18 mouse cellular contexts compared by ENCODE assay signal in the genomic region with DNA sequence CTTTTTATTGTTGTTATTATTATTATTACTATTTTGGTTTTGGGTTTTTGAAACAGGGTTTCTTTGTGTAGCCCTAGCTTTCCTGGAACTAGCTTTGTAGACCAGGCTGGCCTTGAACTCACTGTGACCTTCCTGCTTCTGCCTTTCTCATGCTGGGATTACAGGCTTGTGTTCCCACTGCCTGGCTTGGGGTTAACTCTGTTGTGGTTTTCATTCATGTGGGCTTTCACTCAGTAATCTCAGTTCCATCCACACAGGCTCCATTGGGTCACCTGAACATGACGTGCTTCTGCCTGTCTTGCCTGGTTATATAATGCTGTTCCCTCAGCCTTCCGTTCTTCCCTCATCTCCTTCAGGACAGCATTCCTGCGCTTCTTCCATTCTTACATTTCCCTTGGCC.
A peak's percentile ranks its signal among the peaks of the same experiment; 100 is the strongest.
DNase-seq lines count a peak whose midpoint lies in the region; ATAC-seq and TF ChIP-seq lines count a peak whose summit lies in the region.
"Had no signal": no experiment of that assay in that cellular context is flagged by ENCODE, and none has a peak within 500 bp of the region (broad histone marks: within the 10 kb centered on the region; RNA-seq: fewer than 3 reads in every experiment).

No protein-coding gene starts in this region.

- no peak overlapping the region for H3K4me2 ChIP-seq in liver, embryonic 12.5 days
- no peak overlapping the region for H3K4me2 ChIP-seq in liver, embryonic 16.5 days (ENCODE audit: low read depth, low read length)
- H3K4me2 ChIP-seq: forebrain, embryonic 15.5 days; heart, embryonic 12.5 days; neural tube, embryonic 13.5 days had no signal

- H3K27me3 ChIP-seq in liver, adult 2 months (ENCODE audit: control insufficient read depth, insufficient read depth, low read length): no peaks in the 10 kb centered on the region
- no peaks in the 10 kb centered on the region for H3K27me3 ChIP-seq in liver, embryonic 12.5 days (replicated peaks)
- H3K27me3 ChIP-seq in liver, embryonic 16.5 days (ENCODE audit: control insufficient read depth, insufficient read depth, low read depth, low read length): no peaks in the 10 kb centered on the region
- H3K27me3 ChIP-seq: forebrain, embryonic 15.5 days; heart, embryonic 12.5 days; neural tube, embryonic 13.5 days had no signal

- TF ChIP-seq POLR2A in liver, adult 2 months (IDR thresholded peaks at IDR 0.05; ENCODE audit: extremely low read depth, insufficient read depth, low read length): no peak

- peaks cover 20% of the 10 kb centered on the region for H3K4me1 ChIP-seq in liver, adult 2 months (ENCODE audit: control insufficient read depth, insufficient read depth, low read length)
- peaks cover 17% of the 10 kb centered on the region for H3K4me1 ChIP-seq in liver, embryonic 12.5 days
- peaks cover 2% of the 10 kb centered on the region for H3K4me1 ChIP-seq in liver, embryonic 16.5 days (ENCODE audit: control insufficient read depth, low read depth, low read length)
- H3K4me1 ChIP-seq: forebrain, embryonic 15.5 days; neural tube, embryonic 13.5 days had no signal

- no peak overlapping the region; the same call in 1 of the 2 replicates for H3K9ac ChIP-seq in liver, adult 2 months (ENCODE audit: low read depth, low read length)
- no peak overlapping the region for H3K9ac ChIP-seq in liver, embryonic 12.5 days
- H3K9ac ChIP-seq in liver, embryonic 16.5 days (ENCODE audit: low read depth, low read length): no peak overlapping the region
- H3K9ac ChIP-seq: forebrain, embryonic 15.5 days; heart, embryonic 12.5 days; neural tube, embryonic 13.5 days had no signal

- no peaks in the 10 kb centered on the region for H3K36me3 ChIP-seq in liver, adult 2 months (ENCODE audit: control insufficient read depth, insufficient read depth, low read length)
- no peaks in the 10 kb centered on the region for H3K36me3 ChIP-seq in liver, embryonic 12.5 days
- H3K36me3 ChIP-seq in liver, embryonic 16.5 days (ENCODE audit: control insufficient read depth, insufficient read depth): no peaks in the 10 kb centered on the region
- H3K36me3 ChIP-seq: forebrain, embryonic 15.5 days; heart, embryonic 12.5 days; midbrain, embryonic 10.5 days; neural tube, embryonic 13.5 days had no signal

- no peak for ATAC-seq in liver, embryonic 12.5 days
- no peak for ATAC-seq in liver, embryonic 16.5 days (ENCODE audit: low read depth)
- ATAC-seq: CD4-positive, CD25-positive, alpha-beta regulatory T cell, adult 4 months; forebrain, embryonic 15.5 days; hindbrain, postnatal 0 days had no signal

- no peak overlapping the region for H3K4me3 ChIP-seq in liver, adult 2 months (ENCODE audit: insufficient read depth, low read depth, low read length)
- H3K4me3 ChIP-seq in liver, embryonic 12.5 days: no peak overlapping the region
- H3K4me3 ChIP-seq in liver, embryonic 16.5 days (ENCODE audit: low read depth, low read length): no peak overlapping the region
- H3K4me3 ChIP-seq: forebrain, embryonic 15.5 days; gastrocnemius, adult 2 months; heart, embryonic 12.5 days; midbrain, embryonic 10.5 days; neural tube, embryonic 13.5 days had no signal

- TF ChIP-seq CTCF in liver, adult 2 months (IDR thresholded peaks at IDR 0.05; ENCODE audit: low read depth, low read length): no peak

- peak overlapping the region; percentile 92 for H3K27ac ChIP-seq in liver, adult 2 months (replicated peaks; ENCODE audit: insufficient read depth, low read depth, low read length)
- H3K27ac ChIP-seq in liver, embryonic 12.5 days: no peak overlapping the region
- H3K27ac ChIP-seq in liver, embryonic 16.5 days (ENCODE audit: low read length): peak overlapping the region; percentile 69
- H3K27ac ChIP-seq: forebrain, embryonic 15.5 days; hindbrain, postnatal 0 days; midbrain, embryonic 10.5 days; neural tube, embryonic 13.5 days had no signal

- H3K9me3 ChIP-seq in liver, embryonic 12.5 days (replicated peaks): no peaks in the 10 kb centered on the region
- no peaks in the 10 kb centered on the region for H3K9me3 ChIP-seq in liver, embryonic 16.5 days (replicated peaks; ENCODE audit: control insufficient read depth, low read length)
- H3K9me3 ChIP-seq: forebrain, embryonic 15.5 days; heart, embryonic 12.5 days; midbrain, embryonic 10.5 days; neural tube, embryonic 13.5 days had no signal

- 42% methylated on average over 3 of the region's 3 CpGs for WGBS in liver, adult 2 months
- WGBS in liver, embryonic 12.5 days (ENCODE audit: insufficient replicate concordance): 75% methylated on average over 3 of the region's 3 CpGs
- WGBS in liver, embryonic 16.5 days (ENCODE audit: insufficient replicate concordance): 80% methylated on average over 3 of the region's 3 CpGs

- DNase-seq in liver, adult 2 months (ENCODE audit: extremely low read depth, low read depth, low spot score): peak; percentile 55
- peak; percentile 74 for DNase-seq in 416B (ENCODE audit: low read depth)
- DNase-seq in R1 (ENCODE audit: low read depth, low spot score): peak; percentile 28
- DNase-seq in right cerebral cortex, postnatal 10 days (ENCODE audit: low spot score in 2 of 2): no peak
- DNase-seq in right cerebral cortex, postnatal 25 days: no peak
- DNase-seq: cerebellum, postnatal 10 days; gastrocnemius, adult 2 months; heart, postnatal 36 days; left cerebral cortex, postnatal 4 days; lung, postnatal 4 days had no signal

- no peaks in the 10 kb centered on the region for H3K79me2 ChIP-seq in liver, adult 2 months (ENCODE audit: control insufficient read depth, insufficient read depth, low read length)

Comparison
In these comparisons a context has a peak if more than half of its experiments do, and no peak if none do; other contexts are left out.
1. DNase-seq: peak in liver, adult 2 months (single experiment), 416B (single experiment) and R1 (single experiment); none in right cerebral cortex, postnatal 10 days (0 of 2) and right cerebral cortex, postnatal 25 days (single experiment).